Mouse (Mus musculus) MEL (cell line): ENCODE results near the gene Slc35f6.

ENCODE experiments used
- CHD2 ChIP-seq: IDR thresholded peaks from 2 replicates; pipeline ENCODE4 v1.6.1; 2011; ENCODE audit warnings: low read length, improper control_type of control experiment
- CTCF ChIP-seq, 3 experiments: IDR thresholded peaks in 2 of 3; conservative IDR thresholded peaks in 1 of 3; 2 replicates each; pipeline ENCODE4 v1.5.1; 2011 to 2012; ENCODE audit warnings: low read length in 3 of 3, low read depth in 2 of 3, mild to moderate bottlenecking in 2 of 3, improper control_type of control experiment in 1 of 3, inconsistent platforms in 1 of 3, mixed read lengths in 1 of 3, moderate library complexity in 1 of 3; ENCODE audit not compliant: control insufficient read depth in 1 of 3, insufficient read depth in 1 of 3, poor library complexity in 1 of 3, severe bottlenecking in 1 of 3
- E2F4 ChIP-seq: IDR thresholded peaks from 2 replicates; pipeline ENCODE4 v1.6.1; 2011; ENCODE audit warnings: low read depth, low read length, improper control_type of control experiment, borderline replicate concordance
- EP300 ChIP-seq, 2 experiments: IDR thresholded peaks; 2 replicates each; pipeline ENCODE4 v1.6.1; 2011; ENCODE audit warnings: improper control_type of control experiment in 2 of 2, low read length in 2 of 2, low read depth in 1 of 2, mild to moderate bottlenecking in 1 of 2
- MAZ ChIP-seq: IDR thresholded peaks from 2 replicates; pipeline ENCODE4 v1.6.1; 2012; ENCODE audit warnings: low read depth, mild to moderate bottlenecking, inconsistent platforms, low read length, improper control_type of control experiment
- MYB ChIP-seq: IDR thresholded peaks from 2 replicates; pipeline ENCODE4 v1.6.1; 2011; ENCODE audit warnings: mild to moderate bottlenecking, low read depth, low read length, improper control_type of control experiment
- POLR2A ChIP-seq, 2 experiments: IDR thresholded peaks; 2 replicates each; pipeline ENCODE4 v1.6.1; 2011 to 2012; ENCODE audit warnings: low read length in 2 of 2, mild to moderate bottlenecking in 2 of 2, control low read depth in 1 of 2, improper control_type of control experiment in 1 of 2, low read depth in 1 of 2, moderate library complexity in 1 of 2; ENCODE audit not compliant: control insufficient read depth in 1 of 2, insufficient read depth in 1 of 2, poor library complexity in 1 of 2
- POLR2AphosphoS2 ChIP-seq: IDR thresholded peaks from 2 replicates; pipeline ENCODE4 v1.6.1; 2011; ENCODE audit warnings: low read length, improper control_type of control experiment
- SMC3 ChIP-seq: IDR thresholded peaks from 2 replicates; pipeline ENCODE4 v1.6.1; 2011; ENCODE audit warnings: low read depth, low read length, improper control_type of control experiment
- ZNF384 ChIP-seq: IDR thresholded peaks from 2 replicates; pipeline ENCODE4 v1.6.1; 2012; ENCODE audit warnings: low read depth, mild to moderate bottlenecking, inconsistent platforms, low read length, improper control_type of control experiment

- TF ChIP-seq POLR2A (IDR thresholded peaks at IDR 0.05; ENCODE audit: control insufficient read depth in 1 of 2, insufficient read depth in 1 of 2, low read depth in 1 of 2, low read length in 2 of 2, poor library complexity in 1 of 2) (no peak), CTCF (IDR thresholded peaks at IDR 0.05 in 2 of 3, conservative IDR thresholded peaks at IDR 0.05 in 1 of 3; ENCODE audit: control insufficient read depth in 1 of 3, insufficient read depth in 1 of 3, low read depth in 2 of 3, low read length in 3 of 3, poor library complexity in 1 of 3, severe bottlenecking in 1 of 3) (no peak), SMC3 (no peak), E2F4 (no peak), ZNF384 (no peak), MAZ (no peak), MYB (no peak), EP300 (IDR thresholded peaks at IDR 0.05; ENCODE audit: low read depth in 1 of 2, low read length in 2 of 2) (no peak), CHD2 (no peak), POLR2AphosphoS2 (no peak)
These were observed 29.9 kb upstream of the Slc35f6 start for GRCm38 (mm10) chr5:30617851-30618250.
